Mouse (Mus musculus) lung, adult 2 months (tissue): ENCODE measurements around the gene Olfr118. TPM values are rescaled to one million over a fixed set of nuclear protein-coding genes. Genes with fewer than 3 reads are reported as not detected.
"Not testable (repeated sequence)": the region's sequence is repeated elsewhere in the genome, so short reads cannot be mapped to it uniquely, and the experiment has no call there.

Source experiments
- DNase-seq: peaks from one replicate; pipeline ENCODE4 v3.0.0; 2022
- H3K4me1 ChIP-seq: fragments of 200-500 bp; 2 replicates; pipeline ENCODE4 v1.6.1; 2011; ENCODE audit warnings: low read length; ENCODE audit not compliant: control insufficient read depth, insufficient read depth
- H3K4me3 ChIP-seq: fragments of 200-500 bp; replicated peaks from 2 replicates; pipeline ENCODE3; 2011; ENCODE audit warnings: low read depth, mild to moderate bottlenecking, control low read depth, low read length; ENCODE audit errors: extremely low read depth
- CTCF ChIP-seq: fragments of 200-500 bp; IDR thresholded peaks from 2 replicates; pipeline ENCODE4 v1.5.1; 2011; ENCODE audit warnings: mild to moderate bottlenecking, low read length, control low read depth; ENCODE audit not compliant: insufficient read depth
- POLR2A ChIP-seq: fragments of 200-500 bp; IDR thresholded peaks from 2 replicates; pipeline ENCODE4 v1.6.1; 2011; ENCODE audit warnings: low read depth, mild to moderate bottlenecking, control low read depth, low read length, borderline replicate concordance; ENCODE audit errors: extremely low read depth
- WGBS: fragments of 180-500 bp; shearing (Covaris S2); methylation state at CpG from one replicate; pipeline ENCODE4 v1.1.7; 2018; 5-methylcytosine and 5-hydroxymethylcytosine counted together
- polyA plus RNA-seq: library from polyadenylated mRNA; depleted of rRNA; stranded (reverse); fragments of >200 nt; gene quantifications from 2 replicates; pipeline ENCODE4 v1.2.3, GENCODE M21; 2012; rRNA removed

Olfr118 gene
- not detected in 2 replicates for polyA plus RNA-seq

- H3K4me3 ChIP-seq: no peak within 1 kb of the TSS
- DNase-seq: no peak
- WGBS: 46% methylated on average over 2 of the region's 2 CpGs
- TF ChIP-seq CTCF (no peak), POLR2A (no peak)
- H3K4me1 ChIP-seq: no peaks in the 10 kb centered on the region
Measured at GRCm38 (mm10) chr17:37666688-37667087, at the start of gene Olfr118. Gene Olfr118 (plus strand): TSS chr17:37666988.

GRCm38 (mm10) chr17:37627009-37627408 is 39.8 kb upstream of the Olfr118 start, which contains the start of the genes Olfr115 and Olfr116:
Gene Olfr115 (minus strand): TSS chr17:37627109.
Gene Olfr116 (minus strand): TSS chr17:37627199.
- Histone ChIP-seq H3K4me3 (no peak within 1 kb of the TSS), H3K4me1 (no peaks in the 10 kb centered on the region)
- DNase-seq: no peak
- 83% methylated on average over 2 of the region's 2 CpGs for WGBS
- TF ChIP-seq POLR2A (no peak), CTCF (no peak)

GRCm38 (mm10) chr17:37663682-37664081 is 3.1 kb upstream of the Olfr118 start, which contains the start of gene Olfr117:
Gene Olfr117 (minus strand): TSS chr17:37663782.
- H3K4me3 ChIP-seq: no peak within 1 kb of the TSS
- H3K4me1 ChIP-seq: no peaks in the 10 kb centered on the region
- DNase-seq: no peak
- TF ChIP-seq POLR2A (no peak), CTCF (no peak)
- WGBS: 53% methylated on average over 1 of the region's 1 CpGs

- WGBS: 42% methylated on average over 1 of the region's 1 CpGs
Measured at GRCm38 (mm10) chr17:37696264-37696663, 29.5 kb downstream of the Olfr118 start, which contains the start of gene Olfr119. Gene Olfr119 (plus strand): TSS chr17:37696564.

GRCm38 (mm10) chr17:37721508-37721907 is 54.7 kb downstream of the Olfr118 start, which contains the start of gene Olfr120:
Gene Olfr120 (plus strand): TSS chr17:37721808.
- no peak for DNase-seq
- Histone ChIP-seq H3K4me1 (no peaks in the 10 kb centered on the region), H3K4me3 (no peak within 1 kb of the TSS)
- 64% methylated on average over 1 of the region's 1 CpGs for WGBS
- TF ChIP-seq CTCF: no peak
- no peak for TF ChIP-seq POLR2A

More at GRCm38 (mm10) chr17:37696264-37696663, 29.5 kb downstream of the Olfr118 start, which contains the start of gene Olfr119:
- DNase-seq, H3K4me1 ChIP-seq, H3K4me3 ChIP-seq: not testable (repeated sequence)

Other genes with a start within 250 kb of the Olfr118 start
- gene Olfr108, start 221.5 kb upstream of the Olfr118 start, polyA plus RNA-seq: not detected in 2 replicates
- not detected in 2 replicates for gene Olfr109, start 208.1 kb upstream of the Olfr118 start, polyA plus RNA-seq
- 0.28 and 0.63 TPM in 2 replicates for gene H2-M2, start 183.4 kb upstream of the Olfr118 start, polyA plus RNA-seq
- gene Olfr110, start 174.5 kb upstream of the Olfr118 start, polyA plus RNA-seq: 0.07 TPM in 1 of 2 replicates, not detected in the other
- 0.07 and 0.21 TPM in 2 replicates for gene Olfr111, start 159.0 kb upstream of the Olfr118 start, polyA plus RNA-seq
- not detected in 2 replicates for gene Olfr112, start 97.5 kb upstream of the Olfr118 start, polyA plus RNA-seq
- gene Olfr113, start 89.3 kb upstream of the Olfr118 start, polyA plus RNA-seq: not detected in 2 replicates
- not detected in 2 replicates for gene Olfr114, start 74.2 kb upstream of the Olfr118 start, polyA plus RNA-seq
- not detected in 2 replicates for gene Olfr115, start 39.9 kb upstream of the Olfr118 start, polyA plus RNA-seq
- not detected in 2 replicates for gene Olfr116, start 39.8 kb upstream of the Olfr118 start, polyA plus RNA-seq
- not detected in 2 replicates for gene Olfr117, start 3.2 kb upstream of the Olfr118 start, polyA plus RNA-seq
- not detected in 2 replicates for gene Olfr119, start 29.6 kb downstream of the Olfr118 start, polyA plus RNA-seq
- gene Olfr120, start 54.8 kb downstream of the Olfr118 start, polyA plus RNA-seq: not detected in 2 replicates
- gene Olfr121, start 81.9 kb downstream of the Olfr118 start, polyA plus RNA-seq: not detected in 2 replicates
- gene Olfr122, start 101.6 kb downstream of the Olfr118 start, polyA plus RNA-seq: not detected in 2 replicates
- gene Olfr123, start 126.5 kb downstream of the Olfr118 start, polyA plus RNA-seq: not detected in 2 replicates
- gene Olfr124, start 132.9 kb downstream of the Olfr118 start, polyA plus RNA-seq: not detected in 2 replicates
- gene Olfr125, start 166.0 kb downstream of the Olfr118 start, polyA plus RNA-seq: not detected in 2 replicates
- gene Olfr126, start 180.5 kb downstream of the Olfr118 start, polyA plus RNA-seq: not detected in 2 replicates
- gene Olfr127, start 233.4 kb downstream of the Olfr118 start, polyA plus RNA-seq: not detected in 2 replicates